Comparison of ENCODE assay signal across 24 mouse cellular contexts in the genomic region with DNA sequence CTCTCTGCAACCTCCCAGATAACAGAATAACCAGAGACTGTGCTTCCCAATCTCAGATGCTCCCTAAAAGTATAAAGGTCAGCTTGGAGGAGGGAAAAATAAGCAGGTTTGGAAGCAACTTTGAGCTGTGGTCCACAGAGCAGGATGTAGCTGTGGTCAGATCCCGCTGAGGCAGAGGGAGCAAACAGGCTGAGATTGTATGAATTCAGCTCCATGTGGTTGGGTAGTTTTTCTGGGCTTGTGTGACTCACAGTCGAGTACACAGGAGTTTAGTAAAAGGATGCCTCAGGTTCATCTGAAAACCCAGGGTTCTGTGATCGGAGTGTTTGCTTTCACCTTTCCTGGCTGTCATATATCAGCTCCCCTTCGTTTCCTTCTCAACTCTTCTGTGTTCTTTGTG.
A peak's percentile ranks its signal among the peaks of the same experiment; 100 is the strongest.
DNase-seq lines count a peak whose midpoint lies in the region; ATAC-seq and TF ChIP-seq lines count a peak whose summit lies in the region.
"Had no signal": no experiment of that assay in that cellular context is flagged by ENCODE, and none has a peak within 500 bp of the region (broad histone marks: within the 10 kb centered on the region; RNA-seq: fewer than 3 reads in every experiment).

No protein-coding gene starts in this region.

- H3K36me3 ChIP-seq in heart, embryonic 10.5 days: no peaks in the 10 kb centered on the region
- no peaks in the 10 kb centered on the region for H3K36me3 ChIP-seq in liver, embryonic 13.5 days
- no peaks in the 10 kb centered on the region for H3K36me3 ChIP-seq in liver, embryonic 12.5 days
- H3K36me3 ChIP-seq in myocyte (ENCODE audit: control insufficient read depth, insufficient read depth): no peaks in the 10 kb centered on the region
- H3K36me3 ChIP-seq: liver, embryonic 15.5 days had no signal

- no peak for ATAC-seq in liver, embryonic 13.5 days (ENCODE audit: low read depth)
- ATAC-seq in liver, embryonic 12.5 days: no peak
- ATAC-seq: forebrain, embryonic 14.5 days; hindbrain, embryonic 16.5 days; midbrain, embryonic 16.5 days had no signal

- H3K27ac ChIP-seq in heart, embryonic 10.5 days: peak overlapping the region; percentile 7; the same call in 1 of the 2 replicates
- H3K27ac ChIP-seq in liver, embryonic 13.5 days: peak overlapping the region; percentile 13; the same call in 1 of the 2 replicates
- H3K27ac ChIP-seq in liver, embryonic 12.5 days: no peak overlapping the region
- H3K27ac ChIP-seq: layer of hippocampus, adult 2 months; liver, embryonic 15.5 days had no signal

- H3K9ac ChIP-seq in liver, embryonic 13.5 days: no peak overlapping the region
- H3K9ac ChIP-seq in liver, embryonic 12.5 days: no peak overlapping the region
- H3K9ac ChIP-seq: liver, embryonic 15.5 days had no signal

- WGBS in heart, embryonic 10.5 days: 68% methylated on average over 4 of the region's 4 CpGs
- WGBS in liver, embryonic 13.5 days (ENCODE audit: insufficient replicate concordance): 38% methylated on average over 4 of the region's 4 CpGs
- 37% methylated on average over 4 of the region's 4 CpGs for WGBS in liver, embryonic 12.5 days (ENCODE audit: insufficient replicate concordance)

- peak; percentile 38 for DNase-seq in heart, embryonic 10.5 days (ENCODE audit: low spot score)
- DNase-seq in heart, postnatal 10 days: no peak
- DNase-seq in liver, embryonic 13.5 days: no peak
- peak; percentile 66 for DNase-seq in NIH3T3 (ENCODE audit: low read depth)
- DNase-seq in left cerebral cortex, postnatal 14 days (ENCODE audit: low spot score in 2 of 2): no peak
- no peak for DNase-seq in thymus, adult 18-20 months
- DNase-seq: adrenal gland, adult 8-10 months; B cell, adult 2 months; cerebellum, adult 8-10 months; gastrocnemius, postnatal 14 days; kidney, adult 8-10 months; kidney, postnatal 14 days; left cerebral cortex, postnatal 4 days; lung, postnatal 36 days; retina, postnatal 1 day; thymus, postnatal 4 days had no signal

- no peak for TF ChIP-seq POLR2A in myocyte (IDR thresholded peaks at IDR 0.05; ENCODE audit: insufficient read length, low read depth)

- no peaks in the 10 kb centered on the region for H3K9me3 ChIP-seq in heart, embryonic 10.5 days
- H3K9me3 ChIP-seq in liver, embryonic 13.5 days (replicated peaks): no peaks in the 10 kb centered on the region
- H3K9me3 ChIP-seq in liver, embryonic 12.5 days (replicated peaks): no peaks in the 10 kb centered on the region
- H3K9me3 ChIP-seq: liver, embryonic 15.5 days had no signal

- H3K79me2 ChIP-seq in myocyte (ENCODE audit: control insufficient read depth, insufficient read depth): no peaks in the 10 kb centered on the region

- H3K4me3 ChIP-seq in heart, embryonic 10.5 days: no peak overlapping the region
- no peak overlapping the region for H3K4me3 ChIP-seq in liver, embryonic 13.5 days (replicated peaks)
- H3K4me3 ChIP-seq in liver, embryonic 12.5 days: no peak overlapping the region
- H3K4me3 ChIP-seq in myocyte: no peak overlapping the region
- H3K4me3 ChIP-seq: erythroblast, embryonic 14.5 days; layer of hippocampus, adult 2 months; liver, embryonic 15.5 days had no signal

- H3K27me3 ChIP-seq in heart, embryonic 10.5 days (ENCODE audit: insufficient read depth, poor library complexity, severe bottlenecking): peaks cover 6% of the 10 kb centered on the region; the same call in 1 of the 2 replicates
- peaks cover 3% of the 10 kb centered on the region for H3K27me3 ChIP-seq in liver, embryonic 13.5 days
- H3K27me3 ChIP-seq in liver, embryonic 12.5 days (replicated peaks): peaks cover 28% of the 10 kb centered on the region
- H3K27me3 ChIP-seq in myocyte (ENCODE audit: control insufficient read depth, insufficient read depth, insufficient read length): no peaks in the 10 kb centered on the region

- intact Hi-C loops in heart, postnatal 10 days (cut with DNase I): no loop called here
- intact Hi-C loops in left cerebral cortex, postnatal 14 days (cut with DNase I): no loop called here

- H3ac ChIP-seq in myocyte (ENCODE audit: control insufficient read depth, insufficient read length): no peak overlapping the region

- no peak overlapping the region for H3K4me2 ChIP-seq in liver, embryonic 13.5 days
- H3K4me2 ChIP-seq in liver, embryonic 12.5 days: no peak overlapping the region
- H3K4me2 ChIP-seq in myocyte (ENCODE audit: low read depth): peak overlapping the region; percentile 29
- H3K4me2 ChIP-seq: liver, embryonic 15.5 days had no signal

- peaks cover 8% of the 10 kb centered on the region; the same call in 1 of the 2 replicates for H3K4me1 ChIP-seq in heart, embryonic 10.5 days
- peaks cover 3% of the 10 kb centered on the region; the same call in 1 of the 2 replicates for H3K4me1 ChIP-seq in liver, embryonic 13.5 days (replicated peaks)
- peaks cover 13% of the 10 kb centered on the region; the same call in 1 of the 2 replicates for H3K4me1 ChIP-seq in liver, embryonic 12.5 days
- H3K4me1 ChIP-seq: liver, embryonic 15.5 days had no signal

TF ChIP-seq in myocyte, 11 proteins besides CTCF, POLR2A, EP300 and RAD21:
- TF ChIP-seq TCF12 (IDR thresholded peaks at IDR 0.05; ENCODE audit: insufficient read depth, poor library complexity, severe bottlenecking): no peak
- no peak for TF ChIP-seq USF1 (IDR thresholded peaks at IDR 0.05; ENCODE audit: low read depth)
- TF ChIP-seq SRF (IDR thresholded peaks at IDR 0.05; ENCODE audit: control insufficient read depth, insufficient read length, low read depth): no peak
- TF ChIP-seq TCF3 (IDR thresholded peaks at IDR 0.05; ENCODE audit: insufficient read length, low read depth): no peak
- TF ChIP-seq MYOG (IDR thresholded peaks at IDR 0.05; ENCODE audit: control insufficient read depth in 1 of 3, insufficient read depth in 1 of 3, insufficient read length in 2 of 3, low read depth in 2 of 3): no peak
- no peak for TF ChIP-seq MYOD1 (IDR thresholded peaks at IDR 0.05; ENCODE audit: control insufficient read depth in 1 of 3, insufficient read length in 2 of 3, low read depth in 2 of 3)
- TF ChIP-seq MAX (IDR thresholded peaks at IDR 0.05; ENCODE audit: low read depth): no peak
- TF ChIP-seq CEBPB (IDR thresholded peaks at IDR 0.05; ENCODE audit: insufficient read depth, poor library complexity, severe bottlenecking): no peak
- TF ChIP-seq REST (IDR thresholded peaks at IDR 0.05; ENCODE audit: insufficient read depth, insufficient read length): no peak
- no peak for TF ChIP-seq POLR2AphosphoS2 (IDR thresholded peaks at IDR 0.05; ENCODE audit: insufficient read length, low read depth)
- no peak for TF ChIP-seq E2F4 (IDR thresholded peaks at IDR 0.05; ENCODE audit: insufficient read depth)

Comparison
In these comparisons a context has a peak if more than half of its experiments do, and no peak if none do; other contexts are left out.
1. DNase-seq: peak in heart, embryonic 10.5 days (single experiment) and NIH3T3 (single experiment); none in heart, postnatal 10 days (0 of 2), liver, embryonic 13.5 days (single experiment), left cerebral cortex, postnatal 14 days (0 of 2) and thymus, adult 18-20 months (0 of 2).